Mouse (Mus musculus) kidney, postnatal 10 days (tissue): ENCODE measurements around the gene Pebp1.
"Not testable (repeated sequence)": the region's sequence is repeated elsewhere in the genome, so short reads cannot be mapped to it uniquely, and the experiment has no call there.

ENCODE experiments used
- DNase-seq: peaks from one replicate; pipeline ENCODE4 v3.0.0; 2021; ENCODE audit warnings: mixed read lengths

Pebp1 gene

DNA sequence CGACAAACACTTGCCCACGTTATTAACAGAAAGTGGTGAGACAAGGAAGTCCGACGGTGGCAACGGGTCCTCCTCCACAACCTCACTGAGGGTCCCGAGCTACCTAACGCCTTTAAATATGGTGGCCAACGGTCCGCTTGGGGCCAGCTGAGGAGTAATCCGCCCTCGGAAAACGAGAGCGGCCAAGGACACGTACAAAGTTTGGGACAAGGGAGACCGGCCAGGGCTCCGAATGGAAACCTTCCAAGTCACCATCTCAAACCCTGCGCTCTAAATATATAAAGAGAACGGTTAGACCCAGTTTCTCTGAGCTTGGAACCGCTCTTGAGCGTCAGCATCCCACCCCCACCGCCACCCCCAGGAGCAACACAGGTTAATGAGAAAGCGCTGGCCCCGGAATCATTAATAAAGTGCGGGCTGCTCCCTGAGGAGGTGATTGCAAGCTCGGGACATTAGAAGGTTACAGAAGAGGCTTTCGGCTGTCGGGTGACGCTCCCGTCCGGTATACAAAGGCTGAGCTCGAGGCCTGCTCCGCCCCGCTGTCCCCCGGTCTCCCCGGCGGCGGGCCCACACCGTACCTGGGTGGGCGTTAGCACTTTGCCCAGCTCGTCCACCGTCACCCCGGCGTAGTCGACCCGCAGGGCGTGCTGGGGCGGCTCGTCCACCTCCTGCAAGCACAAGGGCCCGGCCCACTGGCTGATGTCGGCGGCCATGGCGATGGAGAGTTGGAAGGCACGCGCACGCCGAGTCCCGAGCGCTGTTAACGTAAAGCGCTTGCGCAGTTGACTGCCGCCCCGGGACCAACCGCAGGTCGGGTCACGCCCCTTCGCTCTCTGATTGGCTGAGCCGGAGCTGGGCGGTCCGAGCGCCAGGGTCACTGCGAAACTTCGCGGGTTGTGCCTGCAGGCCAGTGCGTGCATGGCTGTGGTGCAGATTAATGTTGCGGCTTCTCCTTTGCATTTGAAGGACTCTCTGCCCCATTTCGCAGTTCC, at the start of gene Pebp1:
Gene Pebp1, minus strand, starts transcription at position 795 of the 992 bp plus-strand sequence.
- DNase-seq = peak; percentile 98

DNA sequence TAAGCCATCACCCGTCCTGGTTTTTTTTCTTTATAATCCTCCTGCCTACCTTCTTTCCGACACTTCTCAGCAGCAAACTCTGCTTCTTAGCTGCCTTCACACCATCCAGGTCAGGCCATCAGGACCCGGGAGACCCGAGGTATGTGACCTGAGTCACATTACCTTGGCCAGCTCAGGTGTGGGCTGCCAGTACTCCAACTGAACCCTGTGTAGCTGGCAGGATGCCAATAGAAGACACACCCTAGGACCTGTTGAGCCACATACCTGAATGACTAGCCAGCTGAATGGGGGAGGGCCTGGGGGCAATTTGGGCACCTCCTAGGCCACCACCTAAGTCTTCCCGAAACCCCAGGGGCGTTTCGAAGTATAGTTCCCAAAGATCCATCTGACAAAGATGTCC, 43.0 kb upstream of the Pebp1 start:
- peak; percentile 43 for DNase-seq

DNA sequence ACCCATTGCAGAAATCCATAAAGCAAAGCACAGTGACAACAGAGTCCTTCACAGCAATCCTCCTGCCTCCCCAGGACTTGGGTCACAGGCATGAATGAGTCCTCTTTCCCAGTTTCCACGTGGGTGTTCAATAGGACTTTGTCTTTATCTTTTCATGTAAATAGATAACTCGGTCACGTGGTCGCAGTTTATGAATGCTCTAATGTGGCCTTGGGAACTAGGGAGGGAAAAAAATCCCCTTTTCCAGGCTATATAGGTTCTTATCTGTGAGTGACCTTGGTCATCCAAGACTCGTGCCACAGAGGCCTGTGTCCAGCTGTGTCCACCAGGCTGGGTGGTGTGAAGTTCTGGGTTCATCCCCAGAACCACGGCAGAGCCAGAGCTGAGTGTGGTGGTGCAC, 39.0 kb upstream of the Pebp1 start:
- DNase-seq = no peak

DNA sequence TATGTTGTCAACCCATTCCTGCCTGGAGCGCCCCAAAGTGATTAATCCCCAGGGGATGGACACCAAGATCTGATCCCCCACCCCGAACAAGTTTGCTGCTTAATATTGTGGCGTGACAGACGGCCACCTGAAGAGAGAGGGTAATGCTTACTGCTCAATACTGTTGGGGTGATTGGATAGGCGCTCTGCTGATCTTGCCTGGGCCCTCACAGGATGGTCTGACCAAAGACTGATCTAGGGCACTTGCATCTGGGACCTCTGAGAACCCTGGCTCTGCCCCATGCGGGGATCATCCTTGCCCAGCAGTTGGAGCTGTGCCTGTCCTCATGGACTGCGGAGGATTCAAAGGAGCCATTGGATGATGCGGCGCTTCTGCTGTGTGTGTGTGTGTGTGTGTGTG, 36.3 kb upstream of the Pebp1 start:
- DNase-seq = no peak

DNA sequence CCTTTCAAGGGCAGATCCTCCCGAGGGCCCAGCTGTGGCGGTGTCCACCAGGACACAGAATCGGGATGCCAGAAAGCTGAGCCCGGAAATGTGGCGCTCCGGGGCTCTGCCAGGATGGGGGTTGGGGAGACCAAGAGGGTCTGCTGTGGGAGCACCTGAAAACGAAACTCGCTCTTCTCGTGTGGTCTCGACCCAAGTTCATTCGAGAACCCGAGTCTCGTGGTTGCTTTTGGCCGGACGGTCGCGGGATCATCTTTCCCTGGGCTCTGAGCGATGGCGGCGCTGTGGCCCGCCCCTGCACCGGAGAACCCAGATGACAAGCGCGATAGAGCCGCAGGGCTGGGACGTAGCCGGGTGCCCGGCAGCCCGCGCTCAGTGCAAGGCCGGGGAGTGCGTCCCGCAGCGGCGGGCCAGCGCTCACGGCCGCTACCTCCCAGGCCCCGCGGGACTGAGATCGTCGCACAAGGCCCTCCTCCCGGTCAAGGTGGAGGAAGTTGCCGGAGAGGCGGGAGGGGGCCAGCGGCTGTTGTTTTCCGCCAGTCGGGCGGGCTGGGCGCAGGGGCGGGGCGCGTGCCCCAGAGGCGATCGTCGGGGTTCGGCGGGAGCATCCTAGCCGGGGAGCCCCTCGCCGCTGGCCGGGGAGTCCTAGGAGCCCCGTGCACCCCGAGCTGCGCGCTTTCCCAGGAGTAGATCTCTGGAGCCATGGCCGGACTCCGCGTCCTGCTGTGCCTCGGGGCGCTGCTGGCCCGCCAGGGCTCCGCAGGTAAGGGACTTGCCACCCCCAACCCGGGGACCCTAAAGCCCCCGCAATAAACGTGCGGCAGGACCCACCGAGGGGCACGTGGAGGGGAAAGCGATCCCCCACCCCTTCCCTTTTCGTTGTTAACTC, 31.6 kb upstream of the Pebp1 start, which contains the start of gene Vsig10:
Gene Vsig10, plus strand, starts transcription at position 343 of the 889 bp plus-strand sequence.
- peak; percentile 85 for DNase-seq

DNA sequence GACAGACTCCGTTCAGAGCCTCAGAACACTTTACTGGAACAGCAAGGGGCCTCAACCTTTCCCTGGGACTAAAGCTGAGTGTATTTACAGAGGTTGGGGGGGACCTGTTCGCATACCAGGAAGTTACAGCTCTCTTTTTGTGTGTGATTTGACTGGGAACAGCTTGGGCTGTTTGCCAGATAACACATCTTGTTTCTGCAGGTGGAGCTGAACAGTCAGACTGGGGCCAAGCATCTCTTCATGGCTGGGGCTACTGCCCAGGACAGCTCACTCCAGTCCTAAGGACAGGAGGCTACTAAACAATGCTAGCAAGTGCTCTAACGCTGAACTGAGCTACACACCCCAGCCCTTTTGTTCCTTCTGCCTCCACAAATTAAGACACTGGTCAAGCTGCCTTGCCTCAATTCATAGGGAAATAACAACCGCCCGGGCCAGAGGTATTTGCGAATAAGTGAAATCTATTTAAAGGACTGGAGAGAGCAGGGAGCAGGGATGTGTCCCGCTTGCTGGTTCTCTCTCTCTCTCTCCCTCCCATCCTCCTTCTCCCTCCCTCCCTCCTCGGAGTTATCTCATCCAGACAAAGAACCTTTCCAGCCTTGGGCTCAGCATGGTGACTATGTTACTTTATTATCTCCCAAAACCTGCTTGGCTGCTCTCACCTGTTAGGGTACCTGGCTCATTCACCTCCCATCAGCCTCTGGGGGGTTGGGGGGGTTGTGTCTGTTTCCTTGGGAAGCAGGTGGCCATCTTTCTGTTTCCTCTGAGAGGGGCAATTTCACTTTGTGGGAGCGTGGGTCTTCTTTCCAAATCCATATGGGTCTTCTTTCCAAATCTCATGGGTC, 27.4 kb upstream of the Pebp1 start:
- DNase-seq = no peak

DNA sequence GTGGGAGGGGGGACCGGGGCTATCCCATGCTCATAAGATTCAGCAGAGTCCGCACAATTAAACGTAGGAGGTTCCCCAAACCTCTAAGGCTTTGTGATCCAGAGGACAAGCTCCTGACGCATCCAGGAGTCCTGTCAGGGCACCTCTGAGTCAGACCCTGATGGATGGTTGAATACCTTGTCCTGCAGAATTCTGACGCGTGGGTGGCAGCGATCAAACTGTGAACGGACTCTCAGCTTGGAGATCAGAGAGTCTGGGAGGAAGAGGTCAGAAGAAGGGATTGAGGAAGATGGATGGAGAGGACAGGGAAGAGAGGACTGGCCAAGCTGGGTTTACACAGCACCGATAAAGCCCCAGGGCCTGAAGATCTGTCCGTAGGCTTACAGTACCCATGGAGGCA, 26.5 kb upstream of the Pebp1 start:
- no peak for DNase-seq

DNA sequence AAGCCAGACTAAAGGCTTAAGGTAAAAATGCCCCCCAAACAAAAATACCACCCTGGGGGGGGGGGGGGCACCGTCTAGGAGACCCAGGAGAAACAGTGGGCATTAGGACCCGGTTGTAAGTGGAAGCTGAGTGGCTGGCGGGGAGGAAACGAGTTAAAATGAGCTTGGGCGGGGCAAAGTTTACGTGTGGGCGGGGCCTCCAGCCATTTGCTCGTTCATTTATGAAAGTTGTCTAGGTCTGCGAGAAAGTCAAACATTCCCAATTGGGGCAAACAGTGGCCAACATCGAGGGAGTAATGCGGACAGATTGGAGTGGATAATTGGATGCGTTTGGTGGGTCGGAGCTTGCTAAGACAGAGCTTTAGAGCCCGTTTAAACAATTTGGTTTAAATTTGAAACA, 26.0 kb upstream of the Pebp1 start:
- peak; percentile 79 for DNase-seq

DNA sequence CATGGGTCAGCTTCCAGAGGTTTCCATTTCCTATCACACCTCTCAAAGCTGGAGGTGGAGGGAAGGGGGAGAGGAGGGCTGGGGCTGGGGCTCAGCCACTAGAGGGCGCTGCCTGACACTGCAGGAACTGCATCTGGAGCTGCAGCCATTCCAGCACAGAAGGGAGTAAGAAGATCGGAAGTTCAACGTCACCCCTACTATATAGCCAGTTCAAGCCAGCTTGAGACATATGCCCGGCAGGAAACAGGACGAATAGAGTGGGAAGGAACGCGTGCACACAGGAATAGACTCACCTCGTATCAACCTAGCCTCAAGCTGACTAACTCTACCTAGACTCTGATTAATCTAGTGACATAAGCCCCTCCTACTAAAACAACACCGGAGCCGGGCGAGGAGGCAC, 20.3 kb upstream of the Pebp1 start:
- DNase-seq = peak; percentile 90

DNA sequence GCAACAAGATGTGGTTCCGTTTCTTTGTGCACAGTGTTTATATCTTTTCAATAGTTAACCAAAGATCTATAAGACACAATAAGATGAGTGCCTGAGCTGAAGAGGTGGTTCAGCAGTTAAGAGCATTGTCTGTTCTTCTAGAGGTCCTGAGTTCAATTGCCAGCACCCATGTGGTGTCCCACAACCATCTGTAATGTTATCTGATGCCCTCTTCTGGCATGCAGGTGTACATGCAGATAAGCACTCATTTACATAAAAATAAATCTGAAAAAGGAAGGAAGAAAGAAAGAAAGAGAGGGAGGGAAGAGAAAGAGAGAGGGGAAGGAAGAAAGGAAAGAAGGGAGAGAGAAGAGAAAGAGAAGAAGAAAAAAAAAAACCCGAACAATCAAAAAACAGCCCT, 19.4 kb upstream of the Pebp1 start:
- DNase-seq = no peak

DNA sequence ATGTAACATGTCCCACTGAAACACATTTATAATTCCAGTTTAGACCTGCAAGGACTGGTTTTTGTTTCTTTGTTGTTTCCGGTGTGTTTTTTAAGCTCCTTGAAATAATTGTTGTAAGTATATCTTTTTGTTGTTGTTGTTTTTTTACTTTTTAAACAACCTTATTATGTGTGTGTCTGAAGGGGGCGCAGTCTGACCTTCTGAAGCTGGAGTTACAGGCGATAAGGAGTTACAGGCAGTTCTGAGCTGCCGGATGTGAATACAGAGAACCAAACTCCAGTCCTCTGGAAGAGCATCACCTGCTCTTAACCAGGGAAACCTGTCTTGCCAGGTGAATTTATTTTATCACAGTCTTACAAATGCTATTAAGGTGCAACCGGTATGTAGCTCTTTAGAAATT, 18.3 kb upstream of the Pebp1 start:
- no peak for DNase-seq

DNA sequence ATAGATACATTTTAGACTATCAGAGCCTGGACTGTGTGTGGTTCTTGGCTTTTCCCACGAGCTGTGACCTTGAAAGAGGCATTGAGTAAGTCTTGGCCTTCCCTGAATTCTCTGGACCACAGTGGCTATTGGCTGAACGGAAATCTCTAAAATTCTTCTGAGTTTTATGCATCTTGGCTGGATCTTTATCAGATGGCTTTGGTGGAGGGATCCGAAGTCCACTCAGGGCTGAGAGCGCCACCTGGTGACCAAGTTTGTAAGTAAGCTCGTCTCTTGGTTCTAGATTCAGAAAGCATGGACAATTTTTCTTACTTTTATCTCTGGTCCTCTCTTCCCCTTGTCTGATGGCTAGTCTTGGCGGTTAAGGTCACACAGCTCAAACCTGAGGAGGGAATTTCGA, 17.5 kb upstream of the Pebp1 start:
- peak; percentile 95 for DNase-seq

DNA sequence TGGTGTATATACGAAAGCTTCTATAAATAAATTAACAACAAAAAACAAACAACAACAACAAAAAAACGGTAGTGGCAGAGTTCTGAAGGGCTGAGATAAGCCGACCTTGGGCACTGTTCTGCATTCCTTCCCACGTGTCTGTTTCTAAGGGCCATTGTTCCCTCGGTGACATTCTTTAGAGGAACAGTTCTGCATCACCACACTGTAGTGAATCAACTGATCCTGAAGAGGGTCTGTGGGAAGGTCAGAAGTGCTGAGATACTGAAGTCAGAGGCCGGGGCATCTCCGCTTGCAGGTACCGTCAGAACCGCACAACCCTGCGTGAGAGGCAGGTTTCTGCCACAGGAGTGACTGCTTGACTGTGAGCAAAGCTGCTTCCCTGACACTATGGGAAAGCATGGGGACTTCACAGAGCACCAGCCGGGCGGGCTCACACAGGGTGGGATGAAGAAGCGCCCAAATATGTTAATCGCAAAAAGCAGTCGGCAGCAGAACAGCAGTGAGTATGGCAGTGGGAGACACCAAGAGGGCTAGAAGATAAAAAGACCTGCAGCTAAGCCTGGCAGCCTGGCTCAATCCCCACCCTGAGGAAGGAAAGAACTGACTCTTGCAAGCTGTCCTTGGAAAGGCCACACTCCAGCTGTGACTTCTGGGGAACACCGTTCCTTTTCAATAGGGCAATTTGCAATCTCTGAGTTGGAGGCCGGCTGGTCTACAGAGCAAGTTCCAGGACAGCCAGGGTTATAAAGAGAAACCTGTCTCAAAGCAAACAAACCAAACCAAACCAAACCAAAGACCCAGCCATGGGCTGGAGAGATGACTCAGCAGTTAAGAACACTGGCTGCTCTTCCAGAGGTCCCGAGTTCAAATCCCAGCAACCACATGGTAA, 16.5 kb upstream of the Pebp1 start:
- no peak for DNase-seq

DNA sequence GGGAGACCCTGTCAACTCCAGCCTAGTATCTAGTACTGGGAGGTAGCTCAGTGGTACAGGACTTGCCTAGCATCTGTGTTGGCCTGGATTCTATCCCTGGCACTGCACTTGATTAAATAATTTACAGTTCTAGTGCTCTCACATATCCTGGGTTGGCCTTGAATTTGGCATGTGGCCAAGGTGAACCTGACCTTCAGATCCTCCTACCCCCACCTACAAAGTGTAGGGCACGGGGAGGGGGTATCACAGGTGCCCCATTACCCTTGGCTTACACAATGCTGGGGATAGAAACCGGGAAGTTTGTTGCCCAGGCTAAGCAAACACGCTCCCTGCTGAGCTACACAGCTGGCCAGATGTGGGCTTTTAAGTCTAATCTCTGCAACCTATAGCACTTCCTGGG, 15.5 kb upstream of the Pebp1 start:
- DNase-seq = peak; percentile 31

DNA sequence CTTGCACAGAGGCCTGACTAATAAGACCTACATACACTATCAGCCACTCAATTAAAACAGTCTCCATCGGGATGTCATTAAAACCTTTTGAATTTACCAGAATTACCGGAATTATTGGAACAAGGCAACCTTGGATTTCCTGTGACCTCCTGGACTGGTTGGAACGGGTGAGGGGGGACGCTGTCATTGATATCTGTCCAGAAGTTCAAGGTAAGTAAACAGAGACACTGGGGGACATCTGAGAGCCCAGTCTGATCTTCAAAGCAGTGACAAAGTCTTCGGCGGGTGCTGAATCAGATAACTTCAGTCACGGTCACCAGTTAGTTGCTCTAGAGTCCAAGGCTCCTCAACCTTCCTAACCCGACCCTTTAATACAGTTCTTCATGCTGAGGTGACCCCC, 7.6 kb upstream of the Pebp1 start:
- DNase-seq = no peak

DNA sequence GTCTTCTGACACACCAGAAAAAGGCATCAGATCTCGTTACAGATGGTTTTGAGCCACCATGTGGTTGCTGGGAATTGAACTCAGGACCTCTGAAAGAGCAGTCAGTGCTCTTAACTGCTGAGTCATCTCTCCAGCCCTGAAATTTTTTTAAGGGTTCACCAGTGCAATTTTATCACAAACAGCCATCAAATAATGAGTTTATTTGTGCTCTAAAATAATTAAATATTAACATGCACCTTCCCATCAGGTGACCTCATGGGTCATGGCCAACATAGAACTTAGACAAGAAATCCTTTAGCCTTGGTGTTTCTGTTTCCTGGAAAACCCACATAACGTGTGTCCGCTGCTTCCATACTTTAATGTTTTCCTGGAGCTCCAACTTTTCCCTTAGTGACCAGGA, 6.4 kb upstream of the Pebp1 start:
- DNase-seq = not testable (repeated sequence)

DNA sequence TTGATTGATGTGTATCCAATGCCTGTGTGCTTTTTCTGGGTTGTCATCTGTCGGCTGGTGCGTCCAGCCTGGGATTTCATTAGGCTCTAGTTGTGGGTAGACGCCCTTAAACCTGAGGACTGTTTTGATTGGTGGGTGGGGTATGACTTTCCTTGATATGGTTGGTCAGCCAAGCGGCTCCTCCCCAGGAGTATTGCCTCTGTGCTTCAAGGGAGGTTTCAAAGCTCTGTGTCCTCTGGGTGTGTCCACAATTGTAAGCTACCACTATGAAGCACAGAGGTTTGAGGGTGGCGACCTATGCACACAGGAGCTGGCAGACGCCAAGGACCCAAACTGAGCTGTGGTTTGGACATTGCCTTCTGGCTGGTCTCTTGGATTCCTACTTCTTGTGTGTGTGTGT, 5.1 kb upstream of the Pebp1 start:
- no peak for DNase-seq

DNA sequence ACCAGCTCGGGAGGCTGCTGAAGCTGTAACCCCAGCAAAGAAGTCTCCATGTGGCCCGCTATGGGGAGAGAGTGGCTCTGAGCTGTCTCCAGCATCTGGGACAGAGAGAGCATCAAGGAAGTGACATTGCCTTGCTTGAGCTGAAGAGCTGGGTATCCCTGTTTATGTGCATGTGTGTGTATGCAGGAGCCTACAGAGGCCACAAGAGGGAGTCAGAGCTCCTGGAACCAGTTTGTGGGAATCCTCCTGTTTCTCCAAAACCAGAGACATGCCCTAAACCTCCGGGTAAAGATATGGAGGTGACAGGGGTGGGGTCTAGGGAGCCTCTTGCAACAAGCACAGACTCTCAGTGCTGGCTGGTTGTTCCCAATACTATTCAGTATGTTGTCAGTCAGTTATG, 3.9 kb upstream of the Pebp1 start:
- DNase-seq = no peak

DNA sequence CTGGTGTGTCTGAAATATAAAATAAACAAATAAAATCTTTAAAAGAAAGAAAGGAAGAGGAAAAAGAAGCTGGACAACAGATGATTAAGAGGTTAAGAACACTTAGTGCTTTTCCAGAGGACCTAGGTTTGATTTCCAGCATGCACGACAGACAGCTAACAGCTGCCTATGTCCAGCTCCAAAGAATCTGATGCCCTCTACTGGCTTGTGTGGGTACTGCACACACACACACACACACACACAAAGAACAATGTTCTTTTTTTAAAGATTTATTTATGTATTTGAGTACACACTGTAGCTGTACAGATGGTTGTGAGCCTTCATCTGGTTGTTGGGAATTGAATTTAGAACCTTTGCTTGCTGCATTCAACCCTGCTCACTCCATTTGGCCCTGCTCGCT, 2.7 kb upstream of the Pebp1 start:
- DNase-seq = no peak

DNA sequence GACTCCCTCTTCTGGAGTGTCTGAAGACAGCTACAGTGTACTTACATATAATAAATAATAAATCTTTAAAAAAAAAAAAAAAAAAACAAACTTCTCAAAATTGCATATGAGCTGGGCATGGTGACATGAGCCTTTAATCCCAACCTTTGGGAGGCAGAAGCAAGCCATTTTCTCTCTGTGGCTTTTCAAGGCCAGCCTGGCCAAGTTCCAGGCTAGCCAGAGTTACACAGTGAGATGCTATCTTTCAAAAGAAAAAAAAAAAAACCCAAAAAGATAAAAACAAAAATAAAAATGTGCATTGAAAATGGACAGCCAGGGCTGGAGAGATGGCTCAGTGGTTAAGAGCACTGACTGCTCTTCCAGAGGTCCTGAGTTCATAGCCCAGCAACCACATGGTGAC, 2.2 kb upstream of the Pebp1 start:
- DNase-seq = no peak

DNA sequence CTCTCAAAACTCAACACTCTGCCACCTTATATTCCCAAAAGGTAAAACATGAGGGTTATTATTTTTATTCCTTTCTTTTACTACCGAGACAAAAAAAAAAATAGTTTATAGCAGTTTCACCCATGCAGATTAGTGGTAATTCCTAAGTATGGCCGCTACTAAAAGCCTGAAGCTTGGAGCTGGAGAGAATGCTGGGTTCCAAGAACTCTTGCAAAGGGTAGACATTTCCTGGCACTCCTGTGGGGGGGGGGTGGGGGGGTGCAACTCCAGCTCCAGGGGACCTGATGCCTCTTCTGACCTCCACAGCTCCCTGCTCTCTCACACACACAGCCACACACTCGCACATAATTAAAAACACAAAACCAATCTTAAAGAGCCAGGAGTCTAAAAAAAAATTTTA, 1.1 kb downstream of the Pebp1 start:
- no peak for DNase-seq

DNA sequence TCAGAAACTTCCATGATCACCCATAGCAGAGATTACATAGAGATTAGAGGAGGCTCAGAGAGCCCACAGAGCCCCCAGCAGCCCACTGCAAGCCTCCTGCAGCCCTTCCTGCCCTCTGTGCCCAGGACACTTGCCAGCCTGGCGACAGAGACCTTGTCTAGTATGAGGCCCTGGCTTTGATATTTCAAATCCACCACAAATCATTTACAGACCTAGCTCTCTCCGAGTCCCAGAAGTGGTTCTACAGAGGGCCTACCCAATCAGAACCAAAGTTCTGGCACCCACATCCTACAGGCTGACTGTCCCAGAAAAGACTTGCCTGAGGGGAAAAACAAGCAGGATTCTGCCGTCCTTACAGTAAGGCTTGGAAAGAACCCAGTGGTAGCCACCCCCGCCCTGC, 2.2 kb downstream of the Pebp1 start:
- DNase-seq = no peak
